Mouse (Mus musculus): ENCODE measurements around the gene Coq8a.

The Coq8a gene

GRCm38 (mm10) chr1:180198959-180199714 lies at the start of gene Coq8a:
Coq8a (minus strand) TSS chr1:180199602.
- peak; percentile 4 for DNase-seq

- DNase-seq: no peak
These were observed 49.3 kb upstream of the Coq8a start for GRCm38 (mm10) chr1:180248593-180249146.

- DNase-seq: no peak
These were observed 48.5 kb upstream of the Coq8a start for GRCm38 (mm10) chr1:180247901-180248300.

- no peak for DNase-seq
These were observed 46.5 kb upstream of the Coq8a start for GRCm38 (mm10) chr1:180245741-180246507.

GRCm38 (mm10) chr1:180231729-180232128 lies 32.3 kb upstream of the Coq8a start:
- no peak for DNase-seq

- DNase-seq: no peak
These were observed 31.2 kb upstream of the Coq8a start for GRCm38 (mm10) chr1:180230580-180230979.

GRCm38 (mm10) chr1:180229906-180230305 lies 30.5 kb upstream of the Coq8a start:
- no peak for DNase-seq

GRCm38 (mm10) chr1:180228854-180229253 lies 29.5 kb upstream of the Coq8a start:
- DNase-seq: no peak

- DNase-seq: no peak
These were observed 27.4 kb upstream of the Coq8a start for GRCm38 (mm10) chr1:180226766-180227165.

- no peak for DNase-seq
These were observed 26.9 kb upstream of the Coq8a start for GRCm38 (mm10) chr1:180226221-180226713.

- DNase-seq: peak; percentile 77
These were observed 26.3 kb upstream of the Coq8a start for GRCm38 (mm10) chr1:180225500-180226220.

- DNase-seq: no peak
These were observed 22.6 kb upstream of the Coq8a start for GRCm38 (mm10) chr1:180222007-180222406.

- DNase-seq: no peak
These were observed 21.6 kb upstream of the Coq8a start for GRCm38 (mm10) chr1:180220791-180221542.

- DNase-seq: no peak
These were observed 17.3 kb upstream of the Coq8a start for GRCm38 (mm10) chr1:180216541-180217276.

GRCm38 (mm10) chr1:180215044-180215443 lies 15.6 kb upstream of the Coq8a start:
- DNase-seq: peak; percentile 83

GRCm38 (mm10) chr1:180212911-180213310 lies 13.5 kb upstream of the Coq8a start:
- DNase-seq: peak; percentile 75

- peak; percentile 92 for DNase-seq
These were observed 11.4 kb upstream of the Coq8a start for GRCm38 (mm10) chr1:180210781-180211271.

- peak; percentile 70 for DNase-seq
These were observed 10.6 kb upstream of the Coq8a start for GRCm38 (mm10) chr1:180210031-180210432.

GRCm38 (mm10) chr1:180208370-180208769 lies 9.0 kb upstream of the Coq8a start:
- DNase-seq: no peak

- peak; percentile 58 for DNase-seq
These were observed 1.3 kb upstream of the Coq8a start for GRCm38 (mm10) chr1:180200722-180201121.

- DNase-seq: no peak
These were observed 281 bp upstream of the Coq8a start for GRCm38 (mm10) chr1:180199715-180200050.

Measured in kidney, adult 9 months (tissue).